Mouse (Mus musculus): Measurements from ENCODE around the gene Dhx9.
"Not testable (repeated sequence)": the region's sequence is repeated elsewhere in the genome, so short reads cannot be mapped to it uniquely, and the experiment has no call there.

Dhx9 gene

DNA sequence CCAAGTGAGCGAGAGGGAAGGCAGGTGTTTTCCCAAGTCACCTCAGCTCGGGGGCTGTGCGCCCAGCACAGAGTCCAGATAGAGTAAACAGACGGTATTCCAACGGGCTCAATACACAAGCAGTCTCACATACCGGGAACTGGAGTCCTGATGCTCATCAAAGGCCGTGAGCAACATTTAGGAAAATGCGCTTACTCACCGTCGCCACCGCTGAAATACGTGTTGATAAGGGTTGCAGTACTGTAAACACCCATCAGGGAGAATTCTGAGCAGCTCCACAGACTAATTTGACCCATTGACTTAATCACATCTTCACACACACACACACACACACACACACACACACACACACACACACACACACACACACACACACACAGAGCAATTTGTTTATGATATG lies 63.2 kb downstream of the Dhx9 start:
- no peak for DNase-seq (ENCODE audit: extremely low spot score, low read depth, low spot score)

DNA sequence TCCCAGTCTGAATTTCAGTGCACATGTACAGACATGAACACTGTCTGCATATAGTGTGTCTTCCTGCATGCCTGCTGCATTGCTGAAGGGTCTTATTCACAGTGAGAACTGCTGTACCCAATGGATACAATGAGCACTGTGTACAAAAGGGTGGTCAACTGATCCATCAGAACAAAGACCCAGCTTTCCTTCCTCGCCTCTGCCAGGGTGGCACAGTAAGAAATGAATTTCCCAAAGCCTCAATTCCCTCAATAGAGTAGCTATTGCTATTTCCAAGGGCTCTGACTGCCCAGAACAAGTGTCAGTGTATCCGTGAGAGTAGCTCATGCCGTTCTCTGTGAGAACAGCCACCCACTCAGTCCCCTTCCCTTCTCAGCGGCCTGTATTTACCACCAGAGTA lies 69.7 kb downstream of the Dhx9 start:
- DNase-seq (ENCODE audit: extremely low spot score, low read depth, low spot score) = not testable (repeated sequence)

DNA sequence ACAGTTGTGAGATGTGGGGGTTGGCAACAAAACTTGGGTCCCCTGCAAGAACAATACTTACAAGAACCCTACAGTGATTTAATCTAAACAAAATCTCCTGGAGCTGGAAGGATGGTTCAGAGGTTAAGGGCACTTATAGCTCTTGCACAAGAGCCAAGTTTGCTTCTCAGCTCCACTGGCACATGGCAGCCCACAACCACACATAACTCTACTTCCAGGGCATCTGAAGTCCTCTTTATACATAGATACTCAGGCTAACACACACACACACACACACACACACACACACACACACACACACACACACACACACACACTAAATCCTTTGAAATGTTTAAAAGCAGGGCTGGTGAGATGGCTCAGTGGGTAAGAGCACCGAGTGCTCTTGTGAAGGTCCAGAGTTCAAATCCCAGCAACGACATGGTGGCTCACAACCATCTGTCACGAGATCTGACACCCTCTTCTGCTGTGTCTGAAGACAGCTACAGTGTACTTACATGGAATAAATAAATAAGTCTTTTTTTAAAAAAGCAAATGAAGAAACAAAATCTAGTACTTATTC lies 71.1 kb downstream of the Dhx9 start:
- DNase-seq (ENCODE audit: extremely low spot score, low read depth, low spot score) = not testable (repeated sequence)

DNA sequence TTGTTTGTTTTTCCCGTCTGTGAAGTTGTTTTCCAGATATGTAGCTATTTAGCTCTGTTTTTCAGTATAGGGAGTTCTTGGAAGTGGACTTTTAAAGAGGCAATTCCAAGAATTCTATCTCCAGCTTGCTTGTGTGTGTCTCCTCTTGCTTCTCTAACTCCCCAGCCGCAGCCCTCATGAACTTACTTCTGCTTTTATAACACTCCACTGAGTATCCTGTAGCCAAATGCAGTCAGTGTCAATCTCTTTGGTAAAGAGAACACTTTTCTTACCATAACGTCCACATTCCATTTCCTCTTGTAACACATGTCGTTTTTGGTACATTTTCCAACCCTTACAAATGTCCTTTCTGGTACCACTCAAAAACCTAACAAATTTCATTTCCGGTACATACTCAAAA lies 71.7 kb downstream of the Dhx9 start:
- DNase-seq (ENCODE audit: extremely low spot score, low read depth, low spot score) = not testable (repeated sequence)

DNA sequence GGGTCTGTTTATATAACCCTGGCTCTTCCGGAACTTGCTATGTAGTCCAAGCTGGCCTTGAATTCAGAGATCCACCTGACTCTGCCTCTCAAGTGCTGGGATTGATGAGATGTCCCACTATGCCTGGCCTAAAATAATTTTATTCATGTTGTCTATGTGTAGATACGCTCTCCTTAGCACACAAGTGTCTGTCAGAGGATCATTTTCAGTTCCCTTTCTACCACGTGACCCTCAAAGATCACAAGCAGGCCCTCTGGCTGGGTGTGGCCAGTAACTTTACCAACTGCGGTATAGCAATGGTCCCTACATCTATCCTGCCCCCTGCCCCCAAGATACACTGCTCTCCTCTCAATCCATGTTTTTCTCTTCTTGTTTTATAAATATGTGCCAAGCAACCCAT lies 72.5 kb downstream of the Dhx9 start:
- no peak for DNase-seq (ENCODE audit: extremely low spot score, low read depth, low spot score)

DNA sequence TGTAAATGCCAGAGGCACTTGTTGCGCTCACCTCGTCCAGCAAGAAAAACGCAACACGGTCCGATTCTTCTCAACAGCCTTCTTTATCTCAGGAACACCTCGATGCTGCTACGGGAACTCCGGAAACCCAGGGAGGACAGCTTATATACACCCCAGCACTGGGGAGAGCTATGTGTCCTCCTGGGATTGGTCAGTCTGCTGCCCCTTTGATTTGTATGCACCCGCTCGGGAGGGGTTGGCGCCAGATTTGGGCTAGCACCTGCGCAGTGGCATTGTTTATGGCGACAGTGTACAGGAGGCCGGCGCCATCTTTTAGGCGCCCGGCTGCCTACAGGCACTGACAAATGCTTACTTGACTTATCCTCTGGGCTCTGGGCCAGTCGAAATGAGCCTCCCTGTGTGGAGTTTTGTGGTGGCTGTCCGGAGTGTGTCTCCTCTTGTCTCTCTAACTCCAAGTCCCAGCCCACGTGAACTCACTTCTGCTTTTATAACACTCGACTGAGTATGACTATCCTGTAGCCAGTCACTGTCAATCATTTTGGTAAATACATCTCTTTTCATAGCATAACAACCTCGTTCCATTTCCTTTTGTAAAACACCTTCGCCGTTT lies 73.2 kb downstream of the Dhx9 start:
- DNase-seq (ENCODE audit: extremely low spot score, low read depth, low spot score) = not testable (repeated sequence)

DNA sequence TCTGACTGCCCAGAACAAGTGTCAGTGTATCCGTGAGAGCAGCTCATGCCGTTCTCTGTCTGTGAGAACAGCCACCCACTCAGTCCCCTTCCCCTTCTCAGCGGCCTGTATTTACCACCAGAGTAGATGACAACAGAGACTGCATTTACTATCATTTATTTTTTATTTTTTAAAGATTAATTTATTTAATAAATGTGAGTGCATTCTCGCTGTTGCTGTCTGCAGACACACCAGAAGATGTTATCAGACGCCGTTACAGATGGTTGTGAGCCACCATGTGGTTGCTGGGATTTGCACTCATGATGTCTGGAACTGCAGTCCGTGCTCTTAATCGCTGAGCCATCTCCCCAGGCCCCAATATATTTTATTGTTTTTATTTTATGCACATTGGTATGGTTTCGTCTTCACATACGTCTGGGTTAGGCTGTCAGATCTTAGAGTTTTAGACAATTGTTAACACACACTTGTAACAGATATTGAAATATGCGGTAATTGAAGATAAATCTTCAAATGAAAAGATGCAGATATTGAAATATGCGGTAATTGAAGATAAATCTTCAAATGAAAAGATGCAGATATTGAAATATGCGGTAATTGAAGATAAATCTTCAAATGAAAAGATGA lies 74.0 kb downstream of the Dhx9 start:
- not testable (repeated sequence) for DNase-seq (ENCODE audit: extremely low spot score, low read depth, low spot score)

DNA sequence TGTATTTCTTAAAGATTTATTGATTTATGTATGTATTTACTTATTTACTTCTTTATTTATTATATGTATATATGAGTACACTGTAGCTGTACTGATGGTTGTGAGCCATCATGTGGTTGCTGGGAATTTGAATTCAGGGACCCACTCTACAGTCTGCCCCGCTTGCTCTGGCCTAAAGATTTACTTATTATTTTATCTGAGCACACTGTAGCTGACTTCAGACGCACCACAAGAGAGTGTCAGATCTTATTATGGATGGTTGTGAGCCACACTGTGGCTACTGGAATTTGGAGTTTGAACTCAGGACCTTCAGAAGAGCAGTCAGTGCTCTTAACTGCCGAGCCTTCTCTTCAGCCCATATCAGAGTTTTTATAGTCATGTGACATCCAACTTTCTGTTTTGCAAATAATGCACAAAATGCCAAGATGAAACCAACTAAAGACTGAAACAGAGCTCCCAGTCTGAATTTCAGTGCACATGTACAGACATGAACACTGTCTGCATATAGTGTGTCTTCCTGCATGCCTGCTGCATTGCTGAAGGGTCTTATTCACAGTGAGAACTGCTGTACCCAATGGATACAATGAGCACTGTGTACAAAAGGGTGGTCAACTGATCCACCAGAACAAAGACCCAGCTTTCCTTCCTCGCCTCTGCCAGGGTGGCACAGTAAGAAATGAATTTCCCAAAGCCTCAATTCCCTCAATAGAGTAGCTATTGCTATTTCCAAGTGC lies 74.6 kb downstream of the Dhx9 start:
- DNase-seq (ENCODE audit: extremely low spot score, low read depth, low spot score) = not testable (repeated sequence)

DNA sequence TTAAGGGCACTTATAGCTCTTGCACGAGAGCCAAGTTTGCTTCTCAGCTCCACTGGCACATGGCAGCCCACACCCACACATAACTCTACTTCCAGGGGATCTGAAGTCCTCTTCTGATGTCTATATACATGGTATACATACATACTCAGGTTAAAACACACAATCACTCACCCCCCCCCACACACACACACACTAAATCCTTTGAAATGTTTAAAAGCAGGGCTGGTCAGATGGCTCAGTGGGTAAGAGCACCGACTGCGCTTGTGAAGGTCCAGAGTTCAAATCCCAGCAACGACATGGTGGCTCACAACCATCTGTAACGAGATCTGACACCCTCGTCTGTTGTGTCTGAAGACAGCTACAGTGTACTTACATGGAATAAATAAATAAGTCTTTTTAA lies 75.7 kb downstream of the Dhx9 start:
- no peak for DNase-seq (ENCODE audit: extremely low spot score, low read depth, low spot score)

DNA sequence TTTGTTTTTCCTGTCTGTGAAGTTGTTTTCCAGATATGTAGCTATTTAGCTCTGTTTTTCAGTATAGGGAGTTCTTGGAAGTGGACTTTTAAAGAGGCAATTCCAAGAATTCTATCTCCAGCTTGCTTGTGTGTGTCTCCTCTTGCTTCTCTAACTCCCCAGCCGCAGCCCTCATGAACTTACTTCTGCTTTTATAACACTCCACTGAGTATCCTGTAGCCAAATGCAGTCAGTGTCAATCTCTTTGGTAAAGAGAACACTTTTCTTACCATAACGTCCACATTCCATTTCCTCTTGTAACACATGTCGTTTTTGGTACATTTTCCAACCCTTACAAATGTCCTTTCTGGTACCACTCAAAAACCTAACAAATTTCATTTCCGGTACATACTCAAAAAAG lies 76.5 kb downstream of the Dhx9 start:
- DNase-seq (ENCODE audit: extremely low spot score, low read depth, low spot score) = not testable (repeated sequence)

DNA sequence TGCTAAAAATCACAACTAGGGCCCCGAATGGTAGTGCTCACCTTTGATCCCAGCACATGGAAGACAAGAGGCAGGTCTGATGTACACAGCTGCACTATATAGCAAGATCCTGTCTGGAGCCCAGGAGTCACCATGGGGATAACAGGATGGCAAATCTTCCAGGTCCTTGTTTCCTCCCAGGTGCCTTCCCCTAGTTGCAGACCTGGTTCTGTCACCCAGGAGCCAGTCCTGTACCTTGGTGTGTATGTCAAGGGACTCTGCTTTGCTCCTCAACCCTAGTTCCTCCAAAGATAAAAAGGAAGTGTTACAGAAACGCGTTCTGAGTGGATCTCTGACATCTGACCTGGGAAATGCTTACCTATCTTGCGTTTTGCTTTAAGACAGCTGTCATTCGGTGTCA lies 79.2 kb downstream of the Dhx9 start:
- not testable (repeated sequence) for DNase-seq (ENCODE audit: extremely low spot score, low read depth, low spot score)

DNA sequence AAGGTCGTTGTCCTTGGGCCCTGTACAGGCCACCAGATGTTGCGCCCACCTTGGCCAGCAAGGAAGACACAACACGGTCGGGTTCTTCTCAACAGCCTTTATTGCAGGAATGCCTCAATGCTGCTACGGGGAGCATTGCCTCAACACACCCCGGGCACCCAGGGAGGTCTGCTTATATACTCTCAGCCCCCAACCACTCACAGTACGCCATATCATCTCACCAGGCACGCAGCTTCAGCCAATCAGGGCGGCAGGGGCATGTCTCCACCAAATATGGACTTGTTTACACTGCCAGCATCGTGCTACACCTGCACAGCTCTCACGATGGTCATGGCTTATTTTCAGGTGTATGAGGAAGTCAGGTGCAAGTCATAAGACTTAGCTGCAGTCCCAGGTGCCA lies 79.8 kb downstream of the Dhx9 start:
- not testable (repeated sequence) for DNase-seq (ENCODE audit: extremely low spot score, low read depth, low spot score)

All from hindlimb bud, embryonic 11.5 days (tissue).